Mouse (Mus musculus): ENCODE results near the gene Tfap2a. TPM values are rescaled to one million over a fixed set of nuclear protein-coding genes. Genes with fewer than 3 reads are reported as not detected.

Tfap2a gene
- polyA plus RNA-seq, 1 experiment from 2014 or later = 15.5 TPM

DNA sequence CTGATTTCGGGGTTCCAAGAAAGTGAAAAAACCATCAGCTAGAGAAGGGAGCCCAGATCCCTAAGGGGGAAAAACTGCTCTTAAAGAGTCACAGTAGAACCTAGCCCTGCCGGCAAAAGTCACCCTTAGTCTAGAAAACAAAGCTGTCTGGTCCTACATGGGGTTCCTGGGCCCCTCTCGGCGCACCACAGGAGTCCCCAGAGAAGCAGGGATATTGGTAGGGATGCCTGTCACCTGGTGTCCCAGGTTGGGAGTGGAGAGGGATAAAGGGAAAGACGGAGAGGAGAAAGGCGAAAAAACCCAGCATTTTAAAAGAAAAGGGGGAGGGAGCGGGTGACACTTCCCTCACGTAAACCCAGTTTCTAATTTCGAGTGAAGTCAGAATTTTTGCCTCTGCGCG, 6.1 kb downstream of the Tfap2a start:
- Histone ChIP-seq H3K9me3 (no peaks in the 10 kb centered on the region), H3K4me3 (peak overlapping the region; percentile 54), H3K27ac (peak overlapping the region; percentile 89; the same call in 1 of the 2 replicates), H3K27me3 (replicated peaks) (peaks cover 66% of the 10 kb centered on the region), H3K4me2 (replicated peaks) (peak overlapping the region; percentile 63), H3K36me3 (no peaks in the 10 kb centered on the region), H3K9ac (peak overlapping the region; percentile 90), H3K4me1 (peaks cover 22% of the 10 kb centered on the region)
- no peak for ATAC-seq (ENCODE audit: low FRiP score, low read depth)
- WGBS = 0% methylated on average over 11 of the region's 11 CpGs

DNA sequence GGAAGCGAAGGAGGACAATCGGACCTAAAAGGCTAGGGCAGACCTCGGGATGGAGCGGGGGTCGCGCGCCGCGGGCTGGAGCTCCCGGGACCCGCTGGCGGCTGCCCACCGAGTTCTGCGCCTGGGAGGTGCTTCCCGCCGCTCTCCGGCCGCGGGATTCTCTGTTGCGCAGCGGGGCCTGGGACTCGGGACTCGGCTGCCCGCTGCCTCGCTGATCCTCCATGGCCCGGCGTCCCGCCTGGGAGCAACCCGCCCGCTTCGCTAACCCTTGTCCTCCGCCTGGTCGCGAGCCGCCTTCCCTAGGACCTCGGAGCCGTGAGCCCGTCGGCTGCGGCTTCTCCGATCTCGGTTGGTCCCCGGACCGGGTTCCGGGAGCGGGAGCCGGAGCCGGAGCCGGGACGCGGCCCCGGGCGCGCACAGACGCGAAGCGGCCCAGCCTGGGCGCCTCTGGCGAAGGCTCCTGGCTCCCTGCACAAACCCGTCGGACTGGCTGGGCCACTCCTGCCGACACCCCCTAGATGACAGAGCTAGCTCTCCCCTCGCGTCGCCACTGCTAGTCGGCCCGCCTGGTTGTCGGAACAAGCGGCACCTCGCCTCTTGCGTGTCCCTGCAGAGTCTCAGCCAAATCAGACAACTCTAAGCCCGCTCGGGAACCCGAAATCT, 6.9 kb downstream of the Tfap2a start:
- H3K36me3 ChIP-seq = no peaks in the 10 kb centered on the region
- peak overlapping the region; percentile 63 for H3K4me2 ChIP-seq (replicated peaks)
- peak overlapping the region; percentile 89 for H3K27ac ChIP-seq
- H3K9me3 ChIP-seq = no peaks in the 10 kb centered on the region
- H3K4me3 ChIP-seq = peak overlapping the region; percentile 54
- peak overlapping the region; percentile 90 for H3K9ac ChIP-seq
- peak; percentile 49 for ATAC-seq (ENCODE audit: low FRiP score, low read depth)
- WGBS = under 1% methylated on average over 59 of the region's 74 CpGs
- peaks cover 22% of the 10 kb centered on the region for H3K4me1 ChIP-seq
- peaks cover 58% of the 10 kb centered on the region for H3K27me3 ChIP-seq (replicated peaks)

DNA sequence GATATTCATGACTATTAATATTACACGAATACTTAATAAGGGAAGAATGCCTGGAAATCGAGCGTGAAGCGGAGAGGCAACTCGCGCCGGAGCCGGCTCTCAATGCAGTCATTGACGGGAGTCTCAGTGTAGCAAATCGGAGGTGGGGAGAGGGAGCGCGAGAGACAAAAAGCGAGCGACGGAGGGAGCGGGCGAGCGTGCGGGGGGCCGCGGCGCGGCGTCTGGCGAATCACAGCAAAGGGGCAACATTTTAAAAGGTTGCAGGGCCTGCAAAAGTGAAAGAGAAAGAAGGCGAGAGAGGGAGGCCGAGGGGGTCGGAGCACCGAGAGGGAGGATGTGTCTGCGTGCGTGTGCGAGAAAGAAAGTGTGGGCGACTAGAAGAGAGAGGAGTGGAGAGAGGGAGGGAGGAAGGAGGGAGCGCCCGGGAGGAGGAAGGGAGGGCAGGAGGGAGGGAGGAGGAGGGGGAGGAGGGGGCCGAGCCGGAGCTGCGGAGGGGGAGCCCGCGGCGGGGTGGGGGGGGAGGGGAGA, 7.5 kb downstream of the Tfap2a start:
- H3K9me3 ChIP-seq = no peaks in the 10 kb centered on the region
- peak; percentile 75 for ATAC-seq (ENCODE audit: low FRiP score, low read depth)
- peak overlapping the region; percentile 90 for H3K9ac ChIP-seq
- no peaks in the 10 kb centered on the region for H3K36me3 ChIP-seq
- H3K27ac ChIP-seq = peak overlapping the region; percentile 89
- 2% methylated on average over 38 of the region's 41 CpGs for WGBS
- H3K4me3 ChIP-seq = peak overlapping the region; percentile 54
- H3K27me3 ChIP-seq (replicated peaks) = peaks cover 55% of the 10 kb centered on the region
- H3K4me2 ChIP-seq (replicated peaks) = peak overlapping the region; percentile 63
- H3K4me1 ChIP-seq = peaks cover 17% of the 10 kb centered on the region

DNA sequence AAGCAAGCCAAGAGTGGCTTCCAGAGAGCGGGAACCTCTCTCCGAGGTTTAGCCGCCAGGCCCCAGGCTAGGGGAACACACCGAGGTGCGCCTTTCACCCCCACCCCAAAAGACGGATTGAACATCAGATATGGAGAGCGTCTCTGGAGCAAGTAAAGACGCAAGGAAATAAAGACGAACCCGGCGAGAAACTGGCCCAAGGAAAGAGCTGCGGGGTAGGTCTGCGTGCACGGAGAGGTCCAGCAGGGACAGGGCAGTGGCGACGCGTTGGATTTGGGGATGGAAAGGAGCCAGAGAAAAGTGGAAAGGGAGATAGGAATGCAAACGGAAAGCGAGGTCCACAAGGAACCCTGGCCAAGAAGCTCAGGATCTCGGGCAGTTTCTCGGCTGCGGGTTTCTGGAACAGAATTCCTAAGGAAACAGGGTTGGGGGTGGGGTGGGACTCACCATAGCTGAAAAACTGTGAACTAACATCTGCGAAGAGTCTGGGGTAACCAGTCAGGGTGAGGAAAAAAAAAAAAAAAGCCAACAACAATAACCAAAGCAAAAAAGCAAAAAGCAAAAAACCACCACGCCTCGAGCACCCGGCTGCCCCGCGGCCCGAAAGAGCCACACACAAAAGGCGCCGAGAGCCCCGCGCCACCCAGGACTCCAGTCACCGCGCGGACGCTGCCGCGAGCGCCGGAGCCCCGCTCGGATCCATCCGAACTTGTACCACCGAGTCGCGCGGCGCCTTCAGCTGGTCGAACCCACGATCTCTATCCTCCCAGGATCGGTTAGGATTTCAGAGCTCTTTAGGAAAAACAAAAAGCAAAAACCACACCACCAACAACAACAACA, 8.4 kb downstream of the Tfap2a start:
- H3K27ac ChIP-seq = peak overlapping the region; percentile 89
- no peak for ATAC-seq (ENCODE audit: low FRiP score, low read depth)
- WGBS = under 1% methylated on average over 52 of the region's 52 CpGs
- no peaks in the 10 kb centered on the region for H3K9me3 ChIP-seq
- H3K36me3 ChIP-seq = no peaks in the 10 kb centered on the region
- peaks cover 16% of the 10 kb centered on the region for H3K4me1 ChIP-seq
- H3K9ac ChIP-seq = peak overlapping the region; percentile 90
- H3K27me3 ChIP-seq (replicated peaks) = peaks cover 54% of the 10 kb centered on the region
- peak overlapping the region; percentile 63 for H3K4me2 ChIP-seq (replicated peaks)
- H3K4me3 ChIP-seq = peak overlapping the region; percentile 54

DNA sequence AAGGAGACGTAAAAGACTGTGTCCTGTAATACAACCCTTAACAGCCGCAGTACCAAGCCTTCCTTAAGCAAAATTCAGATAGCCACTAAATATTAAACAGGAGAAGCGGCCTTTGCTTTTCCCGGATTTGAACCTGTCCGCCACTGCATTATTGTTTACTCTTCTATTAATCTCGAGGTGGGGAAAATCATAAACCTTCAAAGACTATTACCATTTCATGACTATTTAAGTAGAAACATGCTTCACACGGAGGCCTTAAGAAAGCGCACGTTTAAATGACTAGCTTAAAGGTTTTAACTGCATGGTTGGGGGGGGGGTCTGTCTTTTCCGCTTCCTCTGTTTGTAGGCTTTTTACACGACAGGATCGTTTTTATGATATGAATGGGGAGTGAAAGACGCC, 9.1 kb downstream of the Tfap2a start:
- Histone ChIP-seq H3K27me3 (replicated peaks) (peaks cover 46% of the 10 kb centered on the region), H3K9ac (peak overlapping the region; percentile 90), H3K9me3 (no peaks in the 10 kb centered on the region), H3K27ac (peak overlapping the region; percentile 89), H3K36me3 (no peaks in the 10 kb centered on the region), H3K4me3 (peak overlapping the region; percentile 54), H3K4me1 (peaks cover 8% of the 10 kb centered on the region), H3K4me2 (replicated peaks) (peak overlapping the region; percentile 63)
- no peak for ATAC-seq (ENCODE audit: low FRiP score, low read depth)
- WGBS = under 1% methylated on average over 13 of the region's 13 CpGs

DNA sequence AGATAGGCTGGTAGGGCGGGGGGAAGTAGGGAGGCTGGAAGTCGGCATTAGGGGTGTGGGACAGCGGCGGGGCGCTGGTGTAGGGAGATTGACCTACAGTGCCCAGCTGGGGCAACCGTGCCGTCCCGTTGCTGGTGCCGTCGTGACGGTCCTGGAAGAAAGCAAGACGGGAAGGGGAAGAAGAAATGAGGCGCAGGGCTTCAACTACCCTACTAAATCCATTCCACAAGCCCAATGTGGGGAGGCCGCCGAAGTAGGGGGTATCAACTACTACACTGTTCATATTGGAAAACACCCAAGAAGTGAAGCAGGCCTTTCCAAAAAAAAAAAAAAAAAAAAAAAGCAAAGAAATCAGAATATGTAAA, 9.6 kb downstream of the Tfap2a start:
- no peak for ATAC-seq (ENCODE audit: low FRiP score, low read depth)
- Histone ChIP-seq H3K36me3 (no peaks in the 10 kb centered on the region), H3K9me3 (no peaks in the 10 kb centered on the region), H3K4me2 (replicated peaks) (peak overlapping the region; percentile 63), H3K4me3 (peak overlapping the region; percentile 54), H3K9ac (peak overlapping the region; percentile 90), H3K27ac (peak overlapping the region; percentile 38), H3K4me1 (peaks cover 7% of the 10 kb centered on the region; the same call in 1 of the 2 replicates), H3K27me3 (replicated peaks) (peaks cover 43% of the 10 kb centered on the region)
- WGBS = under 1% methylated on average over 15 of the region's 15 CpGs

DNA sequence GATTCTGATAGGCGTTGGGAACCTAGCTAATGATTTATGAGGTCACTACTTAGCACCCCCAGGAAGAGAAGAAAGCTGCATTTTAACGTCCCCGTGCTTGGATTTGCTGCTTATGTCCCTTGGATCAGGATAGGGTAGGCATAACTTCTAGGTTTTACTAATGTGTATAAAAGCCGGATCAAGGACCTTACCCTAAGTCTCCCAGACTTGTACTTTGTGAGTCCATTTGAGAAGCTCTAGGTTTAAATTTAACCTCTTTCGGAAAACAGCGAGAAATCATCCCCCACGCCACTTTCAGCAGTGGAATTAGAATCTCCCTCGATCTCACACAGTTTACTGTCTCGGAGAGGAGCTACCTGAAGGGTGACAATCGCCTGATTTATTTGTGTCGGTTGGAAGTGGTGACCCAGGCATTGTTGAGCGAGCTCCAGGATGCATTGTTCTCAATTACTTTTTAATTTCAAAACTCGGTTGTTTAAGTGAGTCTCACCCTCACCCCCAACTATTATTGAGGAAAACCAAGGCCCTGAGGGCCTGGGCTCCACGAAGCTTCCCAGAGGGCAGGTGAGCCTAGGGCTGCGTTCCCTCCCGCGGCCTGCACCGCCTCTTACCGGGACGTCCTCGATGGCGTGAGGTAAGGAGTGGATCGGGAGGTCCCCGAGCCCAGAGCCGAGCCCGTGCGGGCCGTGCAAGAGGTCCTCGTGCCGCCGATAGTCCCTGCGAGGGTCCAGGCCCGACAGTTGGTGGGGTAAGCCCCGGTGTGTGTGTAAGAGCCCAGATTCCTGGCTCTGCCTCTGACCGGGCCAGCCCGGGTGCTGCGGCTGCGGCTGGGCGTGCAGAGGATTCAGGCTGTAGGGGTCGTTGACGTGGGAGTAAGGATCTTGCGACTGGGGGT, 10.2 kb downstream of the Tfap2a start:
- WGBS = under 1% methylated on average over 42 of the region's 42 CpGs

DNA sequence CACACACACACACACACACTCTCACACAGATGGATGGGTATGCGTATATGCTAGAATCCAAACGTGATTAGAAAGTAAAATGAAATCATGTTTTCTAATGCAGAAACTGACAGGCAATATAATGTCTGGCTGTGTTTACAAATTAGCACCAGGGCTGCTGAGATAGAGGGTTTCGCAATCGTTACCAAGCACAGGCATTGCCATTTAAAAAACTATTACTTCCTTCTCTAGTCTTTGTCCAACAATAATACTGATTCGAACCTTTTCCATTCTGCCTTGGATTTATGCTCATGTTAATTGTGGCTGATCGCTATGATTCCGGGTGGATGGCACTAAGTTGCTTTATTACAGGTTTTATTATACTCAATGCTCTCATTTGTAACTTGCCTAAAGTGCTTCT, 12.3 kb downstream of the Tfap2a start:
- Histone ChIP-seq H3K4me2 (replicated peaks) (peak overlapping the region; percentile 83), H3K36me3 (no peaks in the 10 kb centered on the region; the same call in 1 of the 2 replicates), H3K4me3 (peak overlapping the region; percentile 26), H3K27ac (no peak overlapping the region), H3K4me1 (peaks cover 7% of the 10 kb centered on the region; the same call in 1 of the 2 replicates), H3K9me3 (no peaks in the 10 kb centered on the region), H3K27me3 (replicated peaks) (peaks cover 32% of the 10 kb centered on the region), H3K9ac (peak overlapping the region; percentile 10; the same call in 1 of the 2 replicates)
- no peak for ATAC-seq (ENCODE audit: low FRiP score, low read depth)
- 2% methylated on average over 7 of the region's 7 CpGs for WGBS

More for the DNA sequence above, 10.2 kb downstream of the Tfap2a start:
- H3K9me3 ChIP-seq = no peaks in the 10 kb centered on the region
- peak overlapping the region; percentile 90 for H3K9ac ChIP-seq
- H3K4me2 ChIP-seq (replicated peaks) = peak overlapping the region; percentile 63
- H3K27ac ChIP-seq = peak overlapping the region; percentile 38
- H3K4me3 ChIP-seq = peak overlapping the region; percentile 54
- peaks cover 40% of the 10 kb centered on the region for H3K27me3 ChIP-seq (replicated peaks)
- ATAC-seq (ENCODE audit: low FRiP score, low read depth) = no peak
- peaks cover 7% of the 10 kb centered on the region; the same call in 1 of the 2 replicates for H3K4me1 ChIP-seq
- no peaks in the 10 kb centered on the region for H3K36me3 ChIP-seq

DNA sequence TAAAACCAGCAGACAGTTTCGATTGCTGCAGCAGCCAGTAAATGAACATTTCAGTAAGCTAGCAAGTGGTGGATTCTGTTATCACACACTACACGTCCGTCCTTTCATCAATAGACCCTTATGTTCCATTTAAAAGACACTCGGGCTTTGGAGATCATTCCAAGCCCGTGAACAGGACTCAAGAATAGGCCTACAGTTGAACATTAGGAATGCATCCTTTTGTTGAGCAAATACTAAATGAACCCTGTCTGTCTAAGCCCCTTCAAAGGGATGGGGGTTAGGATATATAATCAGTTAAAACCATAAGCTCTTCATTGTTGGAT, 14.6 kb downstream of the Tfap2a start:
- H3K4me3 ChIP-seq = peak overlapping the region; percentile 51
- peak overlapping the region; percentile 62; the same call in 1 of the 2 replicates for H3K27ac ChIP-seq
- peak overlapping the region; percentile 83 for H3K4me2 ChIP-seq (replicated peaks)
- peaks cover 53% of the 10 kb centered on the region for H3K27me3 ChIP-seq (replicated peaks)
- H3K9me3 ChIP-seq = no peaks in the 10 kb centered on the region
- 5% methylated on average over 5 of the region's 5 CpGs for WGBS
- peak overlapping the region; percentile 58; the same call in 1 of the 2 replicates for H3K9ac ChIP-seq
- H3K4me1 ChIP-seq = peaks cover 10% of the 10 kb centered on the region; the same call in 1 of the 2 replicates
- no peaks in the 10 kb centered on the region; the same call in 1 of the 2 replicates for H3K36me3 ChIP-seq
- ATAC-seq (ENCODE audit: low FRiP score, low read depth) = no peak

DNA sequence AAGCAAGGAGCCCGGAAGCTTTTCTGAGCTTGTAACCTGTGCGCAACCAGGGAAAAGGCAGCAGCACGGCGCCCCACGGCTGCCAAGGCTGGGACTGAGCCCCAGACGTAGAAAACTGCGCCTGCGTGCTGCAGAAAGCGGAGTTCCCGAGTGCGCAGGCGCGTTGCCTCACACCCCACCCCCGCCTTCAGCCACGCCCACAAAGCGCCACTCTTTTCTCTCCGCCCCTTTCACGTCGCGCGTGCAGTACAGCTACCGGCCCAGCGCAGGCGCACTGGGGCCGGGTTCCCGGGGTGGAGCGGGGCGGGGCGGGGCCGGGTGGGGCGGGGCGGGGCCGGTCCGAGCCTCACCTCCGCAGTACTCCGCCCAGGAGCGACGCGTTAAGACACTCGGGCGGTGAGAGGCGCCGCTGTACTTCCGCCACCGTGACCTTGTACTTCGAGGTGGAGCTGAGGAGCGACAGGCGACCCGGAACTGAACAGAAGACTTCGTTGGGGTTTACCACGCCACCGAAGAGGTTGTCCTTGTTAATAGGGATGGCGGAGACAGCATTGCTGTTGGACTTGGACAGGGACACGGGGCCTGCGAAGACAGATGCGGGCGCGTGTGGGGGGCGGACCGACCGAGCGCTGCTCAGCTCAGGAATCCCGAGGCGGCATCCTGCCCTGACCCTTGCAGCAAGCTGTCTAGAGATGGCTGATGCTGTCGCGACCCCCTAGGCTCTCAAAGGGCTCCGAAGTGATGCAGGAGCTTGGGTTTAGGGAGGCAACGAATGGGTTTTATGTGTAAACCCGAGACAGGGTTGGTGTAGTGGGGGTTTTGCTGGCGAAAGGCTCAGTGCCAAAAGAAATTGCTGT, 15.2 kb downstream of the Tfap2a start:
- under 1% methylated on average over 70 of the region's 70 CpGs for WGBS
- peak overlapping the region; percentile 62; the same call in 1 of the 2 replicates for H3K27ac ChIP-seq
- H3K4me2 ChIP-seq (replicated peaks) = peak overlapping the region; percentile 83
- no peaks in the 10 kb centered on the region; the same call in 1 of the 2 replicates for H3K36me3 ChIP-seq
- peak; percentile 93 for ATAC-seq (ENCODE audit: low FRiP score, low read depth)
- peak overlapping the region; percentile 51 for H3K4me3 ChIP-seq
- peak overlapping the region; percentile 58 for H3K9ac ChIP-seq
- peaks cover 53% of the 10 kb centered on the region for H3K27me3 ChIP-seq (replicated peaks)
- peaks cover 10% of the 10 kb centered on the region; the same call in 1 of the 2 replicates for H3K4me1 ChIP-seq
- no peaks in the 10 kb centered on the region for H3K9me3 ChIP-seq

DNA sequence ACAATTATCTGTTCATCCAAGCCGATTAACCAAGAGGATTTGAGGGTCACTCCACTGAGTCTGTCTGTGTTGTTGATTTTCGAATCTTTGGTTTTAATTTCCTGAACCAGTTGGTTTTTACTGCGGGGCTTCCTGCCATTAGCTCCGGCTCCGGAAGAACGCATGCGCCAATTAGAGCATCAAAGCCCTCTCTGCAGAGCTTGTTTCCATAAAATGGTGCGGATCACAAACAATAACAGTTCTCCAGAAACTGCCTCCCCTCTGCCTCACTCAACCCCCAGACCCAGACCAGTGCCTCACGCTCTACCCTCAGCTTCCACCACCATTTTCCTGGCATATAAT, 18.5 kb downstream of the Tfap2a start:
- WGBS = 14% methylated on average over 9 of the region's 9 CpGs
- H3K9me3 ChIP-seq = no peaks in the 10 kb centered on the region
- H3K4me2 ChIP-seq (replicated peaks) = peak overlapping the region; percentile 18; the same call in 1 of the 2 replicates
- H3K36me3 ChIP-seq = no peaks in the 10 kb centered on the region; the same call in 1 of the 2 replicates
- no peak for ATAC-seq (ENCODE audit: low FRiP score, low read depth)
- H3K27me3 ChIP-seq (replicated peaks) = peaks cover 61% of the 10 kb centered on the region
- no peak overlapping the region for H3K9ac ChIP-seq
- H3K4me1 ChIP-seq = peaks cover 17% of the 10 kb centered on the region
- H3K27ac ChIP-seq = no peak overlapping the region
- H3K4me3 ChIP-seq = no peak overlapping the region
